Mouse (Mus musculus): Measurements from ENCODE around the gene Tagln2.

DNA sequence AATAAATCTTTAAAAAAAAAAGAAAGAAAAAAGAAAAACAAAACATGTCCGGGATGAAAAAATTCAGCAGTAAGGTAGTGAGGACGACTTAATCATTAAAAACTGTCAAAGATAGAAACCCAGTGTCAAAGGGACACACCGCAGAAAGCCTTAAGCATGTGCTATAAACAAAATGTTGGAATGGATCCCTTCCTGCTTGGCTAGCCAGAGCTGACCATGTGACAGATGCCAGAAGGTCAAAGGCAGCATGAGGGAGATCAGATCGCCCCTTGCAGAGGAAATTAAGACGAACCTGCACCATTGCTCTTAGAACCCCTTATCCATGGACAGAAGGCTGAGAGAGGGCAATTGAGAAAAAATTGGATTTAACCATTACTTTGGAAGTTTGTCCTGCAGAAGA, 30.5 kb upstream of the Tagln2 start:
- no peak for TF ChIP-seq CTCF (IDR thresholded peaks at IDR 0.05; ENCODE audit: borderline replicate concordance, insufficient read depth, low read depth, low read length)
- TF ChIP-seq POLR2A (IDR thresholded peaks at IDR 0.05; ENCODE audit: borderline replicate concordance, insufficient read depth, low read length), result no peak

Data from cerebellum, adult 2 months (tissue).